In the genomic region with DNA sequence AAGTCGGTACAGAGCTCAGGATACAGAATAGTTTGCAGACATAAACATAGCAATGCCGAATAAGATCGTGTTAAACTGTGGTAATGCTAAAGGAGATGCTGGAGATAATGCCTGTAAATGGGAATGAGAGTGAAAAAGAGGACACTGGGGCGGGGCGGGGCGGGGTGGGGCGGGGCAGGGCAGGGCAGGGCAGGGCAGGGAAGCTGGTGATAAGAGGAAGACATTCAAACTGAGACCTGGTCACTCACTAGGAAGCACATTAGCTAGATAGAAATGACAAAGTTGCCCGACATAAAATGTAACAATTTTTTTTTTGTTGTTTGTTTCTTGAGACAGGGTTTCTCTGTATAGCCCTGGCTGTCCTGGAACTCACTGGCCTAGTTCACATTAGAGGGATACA, we compare ENCODE assay signal across 18 mouse cellular contexts. TPM values are rescaled to one million over a fixed set of nuclear protein-coding genes. Genes with fewer than 3 reads are reported as not detected.
DNase-seq lines count a peak whose midpoint lies in the region; ATAC-seq and TF ChIP-seq lines count a peak whose summit lies in the region.
"Had no signal": no experiment of that assay in that cellular context is flagged by ENCODE, and none has a peak within 500 bp of the region (broad histone marks: within the 10 kb centered on the region; RNA-seq: fewer than 3 reads in every experiment).

No protein-coding gene starts in this region.

- H3K4me2 ChIP-seq in liver, embryonic 13.5 days = peak overlapping the region; percentile 34
- no peak overlapping the region for H3K4me2 ChIP-seq in liver, postnatal 0 days (ENCODE audit: low read depth, low read length)
- H3K4me2 ChIP-seq in hindbrain, embryonic 12.5 days (replicated peaks) = no peak overlapping the region
- H3K4me2 ChIP-seq: embryonic facial prominence, embryonic 12.5 days; forebrain, embryonic 15.5 days; heart, embryonic 11.5 days; heart, embryonic 15.5 days; hindbrain, embryonic 14.5 days had no signal

- no peaks in the 10 kb centered on the region for H3K9me3 ChIP-seq in MEL (replicated peaks; ENCODE audit: insufficient read depth, low read length)
- peaks cover 5% of the 10 kb centered on the region; the same call in 1 of the 2 replicates for H3K9me3 ChIP-seq in liver, embryonic 13.5 days (replicated peaks)
- H3K9me3 ChIP-seq in liver, postnatal 0 days (ENCODE audit: low read length) = no peaks in the 10 kb centered on the region
- no peaks in the 10 kb centered on the region for H3K9me3 ChIP-seq in hindbrain, embryonic 12.5 days (replicated peaks)
- H3K9me3 ChIP-seq: embryonic facial prominence, embryonic 12.5 days; forebrain, embryonic 15.5 days; heart, embryonic 15.5 days had no signal

- WGBS in liver, embryonic 13.5 days (ENCODE audit: insufficient replicate concordance) = 43% methylated on average over 8 of the region's 8 CpGs
- 64% methylated on average over 8 of the region's 8 CpGs for WGBS in liver, postnatal 0 days (ENCODE audit: insufficient replicate concordance)
- WGBS in hindbrain, embryonic 12.5 days = 87% methylated on average over 8 of the region's 8 CpGs

- H3K4me1 ChIP-seq in MEL (ENCODE audit: control insufficient read depth in 1 of 2, insufficient read depth in 2 of 2, low read length in 2 of 2) = peaks cover 19 to 46% of the 10 kb centered on the region in 2 experiments
- H3K4me1 ChIP-seq in liver, embryonic 13.5 days (replicated peaks) = peaks cover 60% of the 10 kb centered on the region
- peaks cover 20% of the 10 kb centered on the region for H3K4me1 ChIP-seq in liver, postnatal 0 days (ENCODE audit: insufficient read depth)
- 0 out of 2 replicates have a peak, but pooled peaks cover 3% of the 10 kb centered on the region for H3K4me1 ChIP-seq in hindbrain, embryonic 12.5 days
- H3K4me1 ChIP-seq: forebrain, embryonic 15.5 days had no signal

- H3K27me3 ChIP-seq in MEL (ENCODE audit: control insufficient read depth in 1 of 2, insufficient read depth in 2 of 2, low read length in 2 of 2) = no peaks in the 10 kb centered on the region
- H3K27me3 ChIP-seq in liver, embryonic 13.5 days = 0 out of 2 replicates have a peak, but pooled peaks cover 4% of the 10 kb centered on the region
- H3K27me3 ChIP-seq in liver, postnatal 0 days (ENCODE audit: insufficient read depth, low read length) = no peaks in the 10 kb centered on the region
- no peaks in the 10 kb centered on the region for H3K27me3 ChIP-seq in hindbrain, embryonic 12.5 days
- H3K27me3 ChIP-seq: embryonic facial prominence, embryonic 12.5 days; forebrain, embryonic 15.5 days; heart, embryonic 15.5 days had no signal

- TF ChIP-seq CTCF in MEL (IDR thresholded peaks at IDR 0.05 in 2 of 3, conservative IDR thresholded peaks at IDR 0.05 in 1 of 3; ENCODE audit: control insufficient read depth in 1 of 3, insufficient read depth in 1 of 3, low read depth in 2 of 3, low read length in 3 of 3, poor library complexity in 1 of 3, severe bottlenecking in 1 of 3) = no peak
- TF ChIP-seq CTCF in liver, postnatal 0 days (IDR thresholded peaks at IDR 0.05; ENCODE audit: low read depth) = no peak

- no peaks in the 10 kb centered on the region for H3K79me2 ChIP-seq in MEL (ENCODE audit: control insufficient read depth, insufficient read depth, low read length, poor library complexity)

- no peak for DNase-seq in MEL (ENCODE audit: low read depth, low spot score)
- DNase-seq in liver, embryonic 13.5 days = no peak
- DNase-seq in liver, postnatal 0 days = no peak
- no peak for DNase-seq in right cerebral cortex, postnatal 4 days
- DNase-seq in thymus, postnatal 36 days = no peak
- DNase-seq: adrenal gland, postnatal 25 days; cerebellum, adult 2 months; cerebellum, postnatal 10 days; gastrocnemius, postnatal 10 days had no signal

- H3K4me3 ChIP-seq in MEL (ENCODE audit: control insufficient read depth in 1 of 2, insufficient read depth in 1 of 2, low read depth in 2 of 2, low read length in 2 of 2) = no peak overlapping the region
- no peak overlapping the region for H3K4me3 ChIP-seq in liver, embryonic 13.5 days (replicated peaks)
- H3K4me3 ChIP-seq in liver, postnatal 0 days (ENCODE audit: low read depth, low read length) = no peak overlapping the region
- H3K4me3 ChIP-seq in hindbrain, embryonic 12.5 days = no peak overlapping the region
- H3K4me3 ChIP-seq: embryonic facial prominence, embryonic 12.5 days; forebrain, embryonic 15.5 days; heart, adult 2 months; heart, embryonic 15.5 days had no signal

- peak overlapping the region; percentile 34 for H3K27ac ChIP-seq in MEL (ENCODE audit: control insufficient read depth, low read depth, low read length)
- 0 out of 2 replicates have a peak overlapping the region, but pooled peaks have one; percentile 25 for H3K27ac ChIP-seq in liver, embryonic 13.5 days
- H3K27ac ChIP-seq in liver, postnatal 0 days (ENCODE audit: low read depth) = no peak overlapping the region
- H3K27ac ChIP-seq in hindbrain, embryonic 12.5 days = no peak overlapping the region
- H3K27ac ChIP-seq: embryonic facial prominence, embryonic 12.5 days; forebrain, embryonic 15.5 days; heart, adult 2 months; heart, embryonic 15.5 days; hindbrain, embryonic 14.5 days had no signal

- no peak overlapping the region for H3K9ac ChIP-seq in MEL (ENCODE audit: control insufficient read depth, low read depth, low read length, poor library complexity, severe bottlenecking)
- H3K9ac ChIP-seq in liver, embryonic 13.5 days = no peak overlapping the region
- H3K9ac ChIP-seq in liver, postnatal 0 days (replicated peaks) = no peak overlapping the region
- H3K9ac ChIP-seq in hindbrain, embryonic 12.5 days = no peak overlapping the region
- H3K9ac ChIP-seq: embryonic facial prominence, embryonic 12.5 days; forebrain, embryonic 15.5 days; heart, embryonic 15.5 days; hindbrain, embryonic 14.5 days had no signal

- H3K36me3 ChIP-seq in MEL (ENCODE audit: control insufficient read depth in 1 of 2, insufficient read depth in 2 of 2, low read length in 2 of 2) = peaks cover 0 to 44% of the 10 kb centered on the region in 2 experiments; a peak in 2 of 4 replicates
- H3K36me3 ChIP-seq in liver, embryonic 13.5 days = no peaks in the 10 kb centered on the region
- no peaks in the 10 kb centered on the region for H3K36me3 ChIP-seq in liver, postnatal 0 days (replicated peaks; ENCODE audit: insufficient read depth, low read length)
- no peaks in the 10 kb centered on the region for H3K36me3 ChIP-seq in hindbrain, embryonic 12.5 days
- H3K36me3 ChIP-seq: embryonic facial prominence, embryonic 12.5 days; forebrain, embryonic 15.5 days; heart, embryonic 15.5 days had no signal

- TF ChIP-seq RAD21 in MEL (IDR thresholded peaks at IDR 0.05; ENCODE audit: low read depth, low read length) = no peak

- peak; percentile 78 for ATAC-seq in erythroid progenitor cell, adult 5-6 weeks (replicated peaks; ENCODE audit: low FRiP score, poor library complexity, severe bottlenecking)
- ATAC-seq in liver, embryonic 13.5 days (ENCODE audit: low read depth) = peak; percentile 77
- ATAC-seq in liver, postnatal 0 days = peak; percentile 73
- no peak for ATAC-seq in hindbrain, embryonic 12.5 days (ENCODE audit: low FRiP score)
- ATAC-seq in inflammation-experienced regulatory T-cells, adult 6 months = no peak
- ATAC-seq: forebrain, embryonic 15.5 days had no signal

- TF ChIP-seq POLR2A in MEL (IDR thresholded peaks at IDR 0.05; ENCODE audit: control insufficient read depth in 1 of 2, insufficient read depth in 1 of 2, low read depth in 1 of 2, low read length in 2 of 2, poor library complexity in 1 of 2) = no peak

- TF ChIP-seq EP300 in MEL (IDR thresholded peaks at IDR 0.05; ENCODE audit: low read depth in 1 of 2, low read length in 2 of 2) = no peak
- TF ChIP-seq EP300 in liver, postnatal 0 days (IDR thresholded peaks at IDR 0.05; ENCODE audit: low read depth) = no peak

TF ChIP-seq in MEL, 35 proteins besides CTCF, POLR2A, EP300 and RAD21:
- TF ChIP-seq ZNF384 (IDR thresholded peaks at IDR 0.05; ENCODE audit: low read depth, low read length) (peak; percentile 56), RCOR1 (IDR thresholded peaks at IDR 0.05; ENCODE audit: low read depth, low read length) (no peak)

RNA-seq across cellular contexts. Expression of gene Ubash3b, which starts 10.9 kb away (rescaled TPM):
- total RNA-seq in MEL (2012; rRNA removed) = 5.4 and 6.8 TPM in 2 replicates
- 10 to 100 TPM in 1 of 2 experiments, not detected in 1; 11.3 TPM for polyA plus RNA-seq in MEL (2012; ENCODE audit: insufficient read depth in 1 of 2, insufficient read length in 2 of 2, low read depth in 1 of 2, low replicate concordance in 2 of 2, missing spikeins in 1 of 2)
- total RNA-seq in erythroid progenitor cell, adult 5-6 weeks (2015; ENCODE audit: low replicate concordance) = 3.4 and 6.1 TPM in 2 replicates
- 1.8 and 11.4 TPM in 2 replicates for total RNA-seq in erythroid progenitor cell, adult 5-6 weeks (2017; ENCODE audit: low replicate concordance)
- 6.7 and 7.9 TPM in 2 replicates for polyA plus RNA-seq in liver, embryonic 13.5 days (2015; fragmentation: Nextera tagmentation; extraction: Ambion mirVana)
- 6.6 TPM in 2 replicates for polyA plus RNA-seq in liver, postnatal 0 days (2015; fragmentation: Nextera tagmentation; extraction: Ambion mirVana)
- 14.6 and 17.2 TPM in 2 replicates for polyA plus RNA-seq in hindbrain, embryonic 12.5 days (2016; fragmentation: Nextera tagmentation; extraction: Ambion mirVana)
- polyA plus RNA-seq in inflammation-experienced regulatory T-cells, adult 6 months (2017; shearing (Covaris generic)) = 10 to 100 TPM; 18.8 to 20.6 (median 20.2) TPM

Comparison
In these comparisons a context has a peak if more than half of its experiments do, and no peak if none do; other contexts are left out.
1. H3K27ac ChIP-seq: peak in MEL (single experiment) and liver, embryonic 13.5 days (single experiment); none in liver, postnatal 0 days (single experiment) and hindbrain, embryonic 12.5 days (single experiment).
2. ATAC-seq: peak in erythroid progenitor cell, adult 5-6 weeks (single experiment), liver, embryonic 13.5 days (single experiment) and liver, postnatal 0 days (single experiment); none in hindbrain, embryonic 12.5 days (single experiment) and inflammation-experienced regulatory T-cells, adult 6 months (single experiment).